8 mouse cellular contexts compared by ENCODE assay signal in the genomic region with DNA sequence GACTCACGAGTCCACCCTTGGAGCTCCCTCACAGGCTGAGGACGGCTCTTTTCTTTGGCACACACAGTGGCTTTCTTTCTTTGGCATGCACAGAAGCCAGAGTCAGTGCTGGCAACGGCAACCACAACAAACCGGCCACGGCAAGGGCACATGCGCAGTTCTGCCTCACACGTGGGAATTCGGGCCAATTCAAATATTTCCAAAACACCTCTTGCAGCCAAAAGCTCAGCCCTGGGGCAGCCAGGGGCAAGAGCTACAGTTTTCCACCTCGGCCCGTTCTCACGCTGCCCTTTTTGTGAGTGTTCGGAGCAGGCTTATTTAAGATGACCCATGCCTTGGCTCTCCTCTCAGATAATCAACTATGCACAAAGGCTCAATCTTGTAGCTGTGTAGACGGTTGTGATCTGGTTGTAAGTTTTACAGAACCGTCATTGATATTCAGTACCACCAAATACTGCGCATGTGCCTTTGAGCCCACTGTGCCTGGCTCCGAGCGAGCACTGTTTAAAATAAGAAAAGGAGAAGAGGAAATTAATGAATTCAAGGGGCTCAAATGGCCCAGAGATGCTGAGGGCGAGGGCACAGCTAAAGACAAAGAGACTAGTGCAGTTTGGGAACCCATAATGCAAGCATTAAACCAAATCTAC.
DNase-seq lines count a peak whose midpoint lies in the region; ATAC-seq and TF ChIP-seq lines count a peak whose summit lies in the region.

No protein-coding gene starts in this region.

- no peak overlapping the region for H3K27ac ChIP-seq in liver, postnatal 0 days (ENCODE audit: low read depth)
- H3K27ac ChIP-seq in liver, embryonic 12.5 days, result no peak overlapping the region
- no peak overlapping the region for H3K27ac ChIP-seq in lung, embryonic 14.5 days (ENCODE audit: low read depth)
- no peak overlapping the region for H3K27ac ChIP-seq in liver, embryonic 11.5 days (ENCODE audit: low read depth, low read length)

- H3K9me3 ChIP-seq in liver, postnatal 0 days (ENCODE audit: low read length), result no peaks in the 10 kb centered on the region
- no peaks in the 10 kb centered on the region for H3K9me3 ChIP-seq in liver, embryonic 12.5 days (replicated peaks)
- H3K9me3 ChIP-seq in lung, embryonic 14.5 days (ENCODE audit: low read depth, low read length), result no peaks in the 10 kb centered on the region
- H3K9me3 ChIP-seq in liver, embryonic 11.5 days (ENCODE audit: control insufficient read depth, low read length), result no peaks in the 10 kb centered on the region

- TF ChIP-seq EP300 in liver, postnatal 0 days (IDR thresholded peaks at IDR 0.05; ENCODE audit: low read depth), result no peak

- H3K9ac ChIP-seq in liver, postnatal 0 days (replicated peaks), result no peak overlapping the region
- no peak overlapping the region for H3K9ac ChIP-seq in liver, embryonic 12.5 days
- no peak overlapping the region for H3K9ac ChIP-seq in lung, embryonic 14.5 days
- H3K9ac ChIP-seq in liver, embryonic 11.5 days (ENCODE audit: low read depth, low read length), result no peak overlapping the region

- peaks cover 4% of the 10 kb centered on the region; the same call in 1 of the 2 replicates for H3K4me1 ChIP-seq in liver, postnatal 0 days (ENCODE audit: insufficient read depth)
- H3K4me1 ChIP-seq in liver, embryonic 12.5 days, result peaks cover 11% of the 10 kb centered on the region
- no peaks in the 10 kb centered on the region for H3K4me1 ChIP-seq in lung, embryonic 14.5 days (ENCODE audit: insufficient read depth)
- H3K4me1 ChIP-seq in liver, embryonic 11.5 days (replicated peaks; ENCODE audit: control insufficient read depth, insufficient read depth, low read length), result peaks cover 7% of the 10 kb centered on the region; the same call in 1 of the 2 replicates

- 79% methylated on average over 18 of the region's 18 CpGs for WGBS in liver, postnatal 0 days (ENCODE audit: insufficient replicate concordance)
- 81% methylated on average over 18 of the region's 18 CpGs for WGBS in liver, embryonic 12.5 days (ENCODE audit: insufficient replicate concordance)
- 64% methylated on average over 18 of the region's 18 CpGs for WGBS in lung, embryonic 14.5 days
- WGBS in liver, embryonic 11.5 days, result 87% methylated on average over 18 of the region's 18 CpGs

- H3K4me2 ChIP-seq in liver, postnatal 0 days (ENCODE audit: low read depth, low read length), result no peak overlapping the region
- no peak overlapping the region for H3K4me2 ChIP-seq in liver, embryonic 12.5 days
- H3K4me2 ChIP-seq in lung, embryonic 14.5 days, result no peak overlapping the region
- no peak overlapping the region for H3K4me2 ChIP-seq in liver, embryonic 11.5 days

- ATAC-seq in liver, postnatal 0 days, result peak; percentile 69
- no peak for ATAC-seq in liver, embryonic 12.5 days
- peak; percentile 64 for ATAC-seq in lung, embryonic 14.5 days (ENCODE audit: insufficient read depth)
- ATAC-seq in liver, embryonic 11.5 days (replicated peaks; ENCODE audit: low FRiP score), result no peak

- no peaks in the 10 kb centered on the region for H3K36me3 ChIP-seq in liver, postnatal 0 days (replicated peaks; ENCODE audit: insufficient read depth, low read length)
- H3K36me3 ChIP-seq in liver, embryonic 12.5 days, result no peaks in the 10 kb centered on the region
- no peaks in the 10 kb centered on the region for H3K36me3 ChIP-seq in lung, embryonic 14.5 days (ENCODE audit: insufficient read depth)
- no peaks in the 10 kb centered on the region for H3K36me3 ChIP-seq in liver, embryonic 11.5 days (ENCODE audit: control insufficient read depth, insufficient read depth, low read length)

- H3K27me3 ChIP-seq in liver, postnatal 0 days (ENCODE audit: insufficient read depth, low read length), result no peaks in the 10 kb centered on the region
- H3K27me3 ChIP-seq in liver, embryonic 12.5 days (replicated peaks), result no peaks in the 10 kb centered on the region
- no peaks in the 10 kb centered on the region for H3K27me3 ChIP-seq in lung, embryonic 14.5 days (ENCODE audit: insufficient read depth, low read length)
- no peaks in the 10 kb centered on the region for H3K27me3 ChIP-seq in liver, embryonic 11.5 days (replicated peaks; ENCODE audit: control insufficient read depth, insufficient read depth, low read length)

- no peak overlapping the region for H3K4me3 ChIP-seq in liver, postnatal 0 days (ENCODE audit: low read depth, low read length)
- no peak overlapping the region for H3K4me3 ChIP-seq in liver, embryonic 12.5 days
- no peak overlapping the region for H3K4me3 ChIP-seq in lung, embryonic 14.5 days (ENCODE audit: low read depth, low read length)
- H3K4me3 ChIP-seq in liver, embryonic 11.5 days (ENCODE audit: low read depth, low read length), result no peak overlapping the region

- no peak for TF ChIP-seq CTCF in liver, postnatal 0 days (IDR thresholded peaks at IDR 0.05; ENCODE audit: low read depth)
- TF ChIP-seq CTCF in lung, embryonic 14.5 days (IDR thresholded peaks at IDR 0.05; ENCODE audit: low read depth), result no peak

- peak; percentile 39 for DNase-seq in adrenal gland, adult 8-10 months
- DNase-seq in adrenal gland, postnatal 4 days (ENCODE audit: low spot score in 2 of 2), result no peak
- peak; percentile 43 for DNase-seq in liver, postnatal 0 days
- peak; percentile 50 to 58 for DNase-seq in gastrocnemius, adult 8-10 months (ENCODE audit: low spot score in 2 of 2)
- peak; percentile 79 for DNase-seq in lung, embryonic 14.5 days
- DNase-seq in embryo, embryonic 9.5 days (ENCODE audit: extremely low spot score), result no peak
- no peak for DNase-seq in liver, embryonic 11.5 days (ENCODE audit: low spot score)

Comparison
In these comparisons a context has a peak if more than half of its experiments do, and no peak if none do; other contexts are left out.
1. DNase-seq: peak in adrenal gland, adult 8-10 months (single experiment), liver, postnatal 0 days (single experiment), gastrocnemius, adult 8-10 months (2 of 2) and lung, embryonic 14.5 days (single experiment); none in adrenal gland, postnatal 4 days (0 of 2), embryo, embryonic 9.5 days (single experiment) and liver, embryonic 11.5 days (single experiment).
2. ATAC-seq: peak in liver, postnatal 0 days (single experiment) and lung, embryonic 14.5 days (single experiment); none in liver, embryonic 12.5 days (single experiment) and liver, embryonic 11.5 days (single experiment).